ENCODE assay signal across 20 mouse cellular contexts in genomic region chr3:145490279-145490678, GRCm38 (mm10).
"Had no signal": no experiment of that assay in that cellular context is flagged by ENCODE, and none has a peak within 500 bp of the region (broad histone marks: within the 10 kb centered on the region; RNA-seq: fewer than 3 reads in every experiment).

No protein-coding gene starts in this region.

- H3K4me3 ChIP-seq: liver, embryonic 13.5 days; liver, embryonic 15.5 days; lung, embryonic 15.5 days; megakaryocyte, embryonic 14.5 days; midbrain, embryonic 12.5 days; midbrain, embryonic 15.5 days; neural tube, embryonic 13.5 days; neural tube, embryonic 15.5 days had no signal

- H3K4me1 ChIP-seq: liver, embryonic 13.5 days; liver, embryonic 15.5 days; lung, embryonic 15.5 days; megakaryocyte, embryonic 14.5 days; midbrain, embryonic 12.5 days; midbrain, embryonic 15.5 days; neural tube, embryonic 13.5 days; neural tube, embryonic 15.5 days had no signal

- H3K27ac ChIP-seq: liver, embryonic 13.5 days; liver, embryonic 15.5 days; lung, embryonic 15.5 days; macrophage; midbrain, embryonic 12.5 days; midbrain, embryonic 15.5 days; neural tube, embryonic 13.5 days; neural tube, embryonic 15.5 days had no signal

- H3K27me3 ChIP-seq: liver, embryonic 13.5 days; liver, embryonic 15.5 days; lung, embryonic 15.5 days; megakaryocyte, embryonic 14.5 days; midbrain, embryonic 12.5 days; midbrain, embryonic 15.5 days; neural tube, embryonic 13.5 days; neural tube, embryonic 15.5 days had no signal

- H3K9ac ChIP-seq: liver, embryonic 13.5 days; liver, embryonic 15.5 days; liver, postnatal 0 days; lung, embryonic 15.5 days; midbrain, embryonic 12.5 days; midbrain, embryonic 15.5 days; neural tube, embryonic 13.5 days; neural tube, embryonic 15.5 days had no signal

- H3K4me2 ChIP-seq: liver, embryonic 13.5 days; liver, embryonic 15.5 days; lung, embryonic 15.5 days; midbrain, embryonic 12.5 days; midbrain, embryonic 15.5 days; neural tube, embryonic 13.5 days; neural tube, embryonic 15.5 days had no signal

- ATAC-seq: liver, postnatal 0 days; lung, postnatal 0 days; midbrain, embryonic 15.5 days had no signal

- DNase-seq: liver, embryonic 13.5 days; liver, postnatal 0 days; lung, adult 2 months; lung, postnatal 14 days; lung, postnatal 36 days; right cerebral cortex, adult 18-20 months; right cerebral cortex, postnatal 25 days; right cerebral cortex, postnatal 4 days; thymus, adult 18-20 months; thymus, postnatal 14 days; thymus, postnatal 36 days had no signal

- H3K9me3 ChIP-seq: liver, embryonic 13.5 days; liver, embryonic 15.5 days; lung, embryonic 15.5 days; megakaryocyte, embryonic 14.5 days; midbrain, embryonic 12.5 days; midbrain, embryonic 15.5 days; neural tube, embryonic 13.5 days; neural tube, embryonic 15.5 days had no signal

- H3K36me3 ChIP-seq: liver, embryonic 13.5 days; liver, embryonic 15.5 days; lung, embryonic 15.5 days; midbrain, embryonic 12.5 days; midbrain, embryonic 15.5 days; neural tube, embryonic 13.5 days; neural tube, embryonic 15.5 days had no signal
